Mouse (Mus musculus) G1E (cell line): ENCODE results near the gene H2-Oa.

Source experiments
- CTCF ChIP-seq: IDR thresholded peaks from 2 replicates; pipeline ENCODE4 v1.5.1; 2012; ENCODE audit warnings: low read depth, low read length, inconsistent platforms, mixed read lengths
- GATA1 ChIP-seq: IDR thresholded peaks from 2 replicates; pipeline ENCODE4 v1.6.1; 2012; ENCODE audit warnings: borderline replicate concordance, low read length, inconsistent platforms, mixed read lengths
- GATA2 ChIP-seq: IDR thresholded peaks from 2 replicates; pipeline ENCODE4 v1.6.1; 2012; ENCODE audit warnings: low read depth, low read length, inconsistent platforms, borderline replicate concordance
- POLR2AphosphoS5 ChIP-seq: IDR thresholded peaks from 2 replicates; pipeline ENCODE4 v1.6.1; 2012; ENCODE audit warnings: low read depth, low read length, inconsistent platforms; ENCODE audit not compliant: insufficient replicate concordance
- TAL1 ChIP-seq: conservative IDR thresholded peaks from 2 replicates; pipeline ENCODE4 v1.6.1; 2012; ENCODE audit warnings: low read depth, low read length, inconsistent platforms, mixed read lengths

DNA sequence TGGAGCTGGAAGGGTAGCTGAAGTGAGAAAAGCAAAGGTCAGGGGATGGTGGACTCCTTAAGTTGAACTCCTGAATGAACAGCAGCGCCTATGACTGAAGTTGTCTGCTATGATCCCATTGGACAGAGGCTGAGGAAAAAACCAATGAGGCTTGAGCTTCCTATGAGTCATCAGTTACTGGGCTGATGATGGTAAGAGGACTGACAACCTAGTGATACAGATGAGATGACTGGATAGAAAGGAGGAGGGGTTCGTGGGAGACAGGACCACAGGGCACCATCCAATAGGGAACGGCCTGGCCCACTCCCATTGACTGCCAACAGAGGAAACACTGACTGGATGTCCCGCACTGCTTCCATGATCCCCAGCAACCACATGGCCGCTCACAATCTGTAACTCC, 12.5 kb upstream of the H2-Oa start:
- TF ChIP-seq CTCF = no peak
- no peak for TF ChIP-seq TAL1
- no peak for TF ChIP-seq POLR2AphosphoS5
- no peak for TF ChIP-seq GATA1
- no peak for TF ChIP-seq GATA2
